Mouse (Mus musculus) hindbrain, embryonic 13.5 days (tissue): Measurements from ENCODE around the gene Cenpb. TPM values are rescaled to one million over a fixed set of nuclear protein-coding genes. Genes with fewer than 3 reads are reported as not detected.

Experiments
- ATAC-seq: fragments of 200-750 bp; cut with Nextera tagmentation; 2 replicates; pipeline ENCODE4 v1.8.0; 2017; ENCODE audit warnings: moderate TSS enrichment; ENCODE audit not compliant: low FRiP score
- H3K27ac ChIP-seq: fragments of 300-500 bp; sonication (generic); 2 replicates; pipeline ENCODE4 v1.5.1; 2015; ENCODE audit warnings: inconsistent platforms, mild to moderate bottlenecking, moderate library complexity
- H3K27me3 ChIP-seq: fragments of 300-500 bp; sonication (generic); 2 replicates; pipeline ENCODE4 v1.6.1; 2015; ENCODE audit warnings: mild to moderate bottlenecking, inconsistent platforms
- H3K36me3 ChIP-seq: fragments of 300-500 bp; sonication (generic); 2 replicates; pipeline ENCODE4 v1.6.1; 2015; ENCODE audit warnings: mild to moderate bottlenecking, inconsistent platforms
- H3K4me1 ChIP-seq: fragments of 300-500 bp; sonication (generic); replicated peaks from 2 replicates; pipeline ENCODE4 v1.6.1; 2015; ENCODE audit warnings: inconsistent platforms
- H3K4me2 ChIP-seq: fragments of 300-500 bp; sonication (generic); 2 replicates; pipeline ENCODE4 v1.6.1; 2015; ENCODE audit warnings: inconsistent platforms, mild to moderate bottlenecking, moderate library complexity
- H3K4me3 ChIP-seq: fragments of 300-500 bp; sonication (generic); 2 replicates; pipeline ENCODE4 v1.5.1; 2015; ENCODE audit warnings: mild to moderate bottlenecking, inconsistent platforms
- H3K9ac ChIP-seq: fragments of 300-500 bp; sonication (generic); 2 replicates; pipeline ENCODE4 v1.6.1; 2015; ENCODE audit warnings: mild to moderate bottlenecking, inconsistent platforms
- H3K9me3 ChIP-seq: fragments of 300-500 bp; sonication (generic); 2 replicates; pipeline ENCODE4 v1.6.1; 2016; ENCODE audit warnings: inconsistent platforms
- WGBS: fragments of 180-500 bp; shearing (Covaris S2); methylation state at CpG from one replicate; pipeline ENCODE4 v1.1.7; 2015; 5-methylcytosine and 5-hydroxymethylcytosine counted together
- polyA plus RNA-seq: library from polyadenylated mRNA; unstranded; fragments of >200 nt; fragmentation: Nextera tagmentation; extraction: Ambion mirVana; gene quantifications from 2 replicates; pipeline ENCODE4 v1.2.1, GENCODE M21; 2015

Cenpb gene
- polyA plus RNA-seq, 1 experiment from 2014 or later, result 13.3 TPM

DNA sequence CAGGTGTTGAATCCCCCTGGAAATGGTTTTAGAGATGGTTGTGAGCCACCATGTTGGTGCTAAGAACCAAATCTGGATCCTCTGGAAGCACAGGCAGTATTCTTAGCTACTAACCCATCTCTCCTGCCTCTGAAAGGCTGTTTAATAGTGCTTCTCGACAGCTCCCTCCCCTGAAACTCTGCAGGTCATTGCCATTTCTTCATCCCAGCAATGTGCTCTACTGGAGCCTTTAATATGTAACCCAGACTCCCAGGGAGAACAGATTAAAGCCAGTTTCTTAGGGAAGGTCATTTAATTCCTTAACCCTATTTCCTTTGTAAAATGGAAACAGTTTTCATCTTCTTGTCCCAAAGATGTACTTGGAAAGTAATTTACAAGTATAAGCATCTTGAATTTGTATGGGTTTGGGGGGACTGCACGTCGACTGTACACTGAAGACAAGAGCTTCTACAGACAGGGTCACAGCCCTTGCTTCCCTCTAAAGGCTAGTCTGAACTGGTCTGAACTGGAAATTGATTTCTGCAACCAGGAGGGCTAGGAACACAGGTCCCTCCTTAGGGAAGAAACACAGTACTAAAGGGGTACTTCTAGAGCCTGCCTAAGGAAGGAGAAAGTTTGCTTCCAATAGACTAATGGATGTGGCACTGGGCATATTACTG lies 4.5 kb downstream of the Cenpb start:
- Histone ChIP-seq H3K36me3 (peaks cover 15% of the 10 kb centered on the region; the same call in 1 of the 2 replicates), H3K4me3 (no peak overlapping the region), H3K9me3 (no peaks in the 10 kb centered on the region), H3K27me3 (peaks cover 34% of the 10 kb centered on the region), H3K9ac (no peak overlapping the region), H3K4me1 (peaks cover 73% of the 10 kb centered on the region), H3K4me2 (no peak overlapping the region), H3K27ac (peak overlapping the region; percentile 30; the same call in 1 of the 2 replicates)
- no peak for ATAC-seq
- 75% methylated on average over 3 of the region's 3 CpGs for WGBS

- Histone ChIP-seq H3K9me3 (no peaks in the 10 kb centered on the region), H3K36me3 (peaks cover 15% of the 10 kb centered on the region; the same call in 1 of the 2 replicates), H3K9ac (peak overlapping the region; percentile 58), H3K27ac (0 out of 2 replicates have a peak overlapping the region, but pooled peaks have one; percentile 23), H3K27me3 (peaks cover 36% of the 10 kb centered on the region), H3K4me2 (peak overlapping the region; percentile 79), H3K4me3 (peak overlapping the region; percentile 42), H3K4me1 (peaks cover 73% of the 10 kb centered on the region)
- 5% methylated on average over 11 of the region's 11 CpGs for WGBS
- ATAC-seq, result peak; percentile 52
Measured at GRCm38 (mm10) chr2:131174700-131175099, 5.2 kb downstream of the Cenpb start.

GRCm38 (mm10) chr2:131172322-131172721 lies 7.5 kb downstream of the Cenpb start:
- 46% methylated on average over 9 of the region's 9 CpGs for WGBS
- H3K27ac ChIP-seq, result no peak overlapping the region
- H3K9ac ChIP-seq, result no peak overlapping the region
- no peaks in the 10 kb centered on the region for H3K9me3 ChIP-seq
- no peak overlapping the region for H3K4me2 ChIP-seq
- peaks cover 15% of the 10 kb centered on the region; the same call in 1 of the 2 replicates for H3K36me3 ChIP-seq
- no peak overlapping the region for H3K4me3 ChIP-seq
- peaks cover 55% of the 10 kb centered on the region for H3K4me1 ChIP-seq
- peaks cover 36% of the 10 kb centered on the region for H3K27me3 ChIP-seq
- no peak for ATAC-seq

DNA sequence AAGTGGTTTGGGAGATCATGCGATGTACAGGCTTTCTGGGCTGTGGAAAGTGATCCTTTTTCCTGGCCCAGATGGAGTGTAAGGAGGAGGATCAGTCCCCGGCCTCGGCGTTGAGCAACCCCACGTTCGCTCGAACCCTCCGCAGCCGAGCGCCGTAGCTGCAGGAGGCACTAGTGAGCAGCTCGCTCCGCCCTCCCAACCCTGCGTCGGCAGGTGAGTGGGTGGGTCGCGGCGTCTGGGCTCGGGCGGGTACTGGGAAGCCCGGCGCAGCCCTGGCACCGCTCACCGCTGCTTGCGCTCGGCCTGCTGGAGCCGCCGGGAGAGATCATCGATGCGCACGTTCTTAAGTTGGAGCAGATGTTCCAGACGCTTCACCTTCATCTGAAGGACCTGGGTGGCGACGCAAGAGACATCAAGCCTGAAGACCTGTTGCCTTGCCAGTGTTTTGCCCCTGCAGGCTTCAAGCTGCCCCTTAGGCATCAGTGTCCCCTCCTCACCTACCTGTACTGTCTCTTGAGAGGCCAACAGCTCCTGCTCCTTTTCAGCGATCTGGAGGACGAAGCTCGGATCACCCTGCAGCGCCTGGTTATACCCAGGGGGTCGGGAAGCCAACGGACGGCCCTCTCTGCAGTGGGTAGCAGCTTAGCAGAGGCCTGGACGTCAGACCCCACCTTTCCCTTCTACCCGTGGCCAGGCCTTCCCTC lies 8.3 kb downstream of the Cenpb start:
- peaks cover 36% of the 10 kb centered on the region for H3K27me3 ChIP-seq
- H3K4me3 ChIP-seq, result peak overlapping the region; percentile 15; the same call in 1 of the 2 replicates
- no peak for ATAC-seq
- 7% methylated on average over 43 of the region's 43 CpGs for WGBS
- peak overlapping the region; percentile 35; the same call in 1 of the 2 replicates for H3K9ac ChIP-seq
- H3K4me1 ChIP-seq, result peaks cover 48% of the 10 kb centered on the region
- H3K36me3 ChIP-seq, result peaks cover 12% of the 10 kb centered on the region; the same call in 1 of the 2 replicates
- peak overlapping the region; percentile 38 for H3K4me2 ChIP-seq
- H3K9me3 ChIP-seq, result no peaks in the 10 kb centered on the region
- H3K27ac ChIP-seq, result no peak overlapping the region

GRCm38 (mm10) chr2:131170936-131171335 lies 8.9 kb downstream of the Cenpb start:
- ATAC-seq, result no peak
- H3K4me3 ChIP-seq, result no peak overlapping the region
- WGBS, result 21% methylated on average over 9 of the region's 9 CpGs
- H3K9me3 ChIP-seq, result no peaks in the 10 kb centered on the region
- H3K27ac ChIP-seq, result no peak overlapping the region
- H3K4me1 ChIP-seq, result peaks cover 42% of the 10 kb centered on the region
- peak overlapping the region; percentile 38; the same call in 1 of the 2 replicates for H3K4me2 ChIP-seq
- peaks cover 36% of the 10 kb centered on the region for H3K27me3 ChIP-seq
- 0 out of 2 replicates have a peak overlapping the region, but pooled peaks have one; percentile 35 for H3K9ac ChIP-seq
- H3K36me3 ChIP-seq, result peaks cover 12% of the 10 kb centered on the region; the same call in 1 of the 2 replicates

- peaks cover 5% of the 10 kb centered on the region; the same call in 1 of the 2 replicates for H3K9me3 ChIP-seq
- H3K9ac ChIP-seq, result no peak overlapping the region
- H3K36me3 ChIP-seq, result peaks cover 12% of the 10 kb centered on the region; the same call in 1 of the 2 replicates
- no peak overlapping the region for H3K4me3 ChIP-seq
- peaks cover 36% of the 10 kb centered on the region for H3K27me3 ChIP-seq
- peaks cover 21% of the 10 kb centered on the region for H3K4me1 ChIP-seq
- no peak overlapping the region for H3K4me2 ChIP-seq
- 81% methylated on average over 1 of the region's 1 CpGs for WGBS
- no peak for ATAC-seq
- H3K27ac ChIP-seq, result no peak overlapping the region
Measured at GRCm38 (mm10) chr2:131168914-131169313, 11.0 kb downstream of the Cenpb start.

DNA sequence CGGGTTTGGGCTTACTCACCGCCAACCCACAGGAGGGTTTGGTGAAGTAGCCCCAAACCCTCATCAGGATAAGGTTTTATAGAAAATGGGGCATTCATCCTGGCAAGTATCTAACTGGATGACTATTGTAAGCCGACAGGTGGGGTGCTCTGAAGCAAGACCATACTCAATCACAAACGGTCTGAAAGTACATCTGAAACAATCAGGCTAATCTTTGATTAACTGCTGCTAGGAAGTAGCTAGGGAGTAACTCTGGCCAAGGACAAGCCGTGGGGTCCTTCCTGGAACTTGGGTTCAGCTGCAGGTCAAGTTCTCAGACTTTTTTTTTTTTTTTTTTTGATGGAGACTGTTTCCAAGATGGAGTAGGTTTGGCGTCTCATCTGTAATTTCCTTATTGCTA lies 11.9 kb downstream of the Cenpb start:
- peaks cover 5% of the 10 kb centered on the region; the same call in 1 of the 2 replicates for H3K9me3 ChIP-seq
- ATAC-seq, result no peak
- 88% methylated on average over 6 of the region's 6 CpGs for WGBS
- peaks cover 14% of the 10 kb centered on the region for H3K4me1 ChIP-seq
- peaks cover 28% of the 10 kb centered on the region for H3K27me3 ChIP-seq
- H3K4me2 ChIP-seq, result no peak overlapping the region
- H3K9ac ChIP-seq, result no peak overlapping the region
- H3K36me3 ChIP-seq, result peaks cover 12% of the 10 kb centered on the region; the same call in 1 of the 2 replicates
- H3K27ac ChIP-seq, result no peak overlapping the region
- no peak overlapping the region for H3K4me3 ChIP-seq

DNA sequence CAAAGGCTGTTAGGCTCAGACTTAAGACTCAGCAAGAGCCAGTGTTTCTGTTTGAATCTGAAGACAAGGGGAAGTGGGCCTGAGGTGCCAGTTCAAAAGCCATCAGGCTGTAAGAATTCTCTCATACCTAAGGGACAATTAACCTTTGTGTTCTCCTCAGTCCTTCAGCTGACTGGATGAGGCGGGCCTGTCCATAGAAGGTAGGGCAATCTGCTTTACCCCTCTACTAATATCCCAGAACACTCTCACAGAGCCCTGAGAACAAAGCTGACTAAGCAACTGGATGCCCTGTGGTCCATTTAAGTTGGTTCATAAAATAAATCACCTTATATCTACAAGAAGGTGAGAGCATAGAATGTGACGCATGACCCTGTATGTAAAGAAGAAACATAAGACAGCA lies 13.7 kb downstream of the Cenpb start:
- H3K4me1 ChIP-seq, result peaks cover 5% of the 10 kb centered on the region
- 95% methylated on average over 2 of the region's 2 CpGs for WGBS
- H3K9me3 ChIP-seq, result peaks cover 5% of the 10 kb centered on the region; the same call in 1 of the 2 replicates
- H3K4me3 ChIP-seq, result no peak overlapping the region
- H3K9ac ChIP-seq, result no peak overlapping the region
- no peak overlapping the region for H3K4me2 ChIP-seq
- H3K27me3 ChIP-seq, result peaks cover 10% of the 10 kb centered on the region
- no peak overlapping the region for H3K27ac ChIP-seq
- peaks cover 5% of the 10 kb centered on the region; the same call in 1 of the 2 replicates for H3K36me3 ChIP-seq
- no peak for ATAC-seq

DNA sequence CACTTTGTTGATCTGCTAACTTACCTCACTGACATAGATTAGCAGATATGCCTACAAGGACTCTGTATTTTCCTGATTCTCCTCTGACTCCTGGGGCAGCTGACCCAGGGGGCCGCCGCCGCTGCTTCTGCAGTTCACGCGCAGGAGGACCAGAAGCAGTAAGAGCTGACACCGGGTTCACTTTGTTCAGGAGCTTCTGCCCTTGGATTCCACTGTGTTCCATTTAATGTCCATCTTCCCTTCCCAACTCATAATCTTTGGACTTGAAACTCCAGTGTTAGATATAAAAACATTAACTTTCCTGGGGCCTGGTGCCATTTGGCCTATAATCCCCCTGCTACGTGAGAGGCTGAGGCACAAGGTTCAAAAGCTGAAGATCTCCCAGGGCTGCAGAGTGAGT lies 15.9 kb downstream of the Cenpb start:
- Histone ChIP-seq H3K9me3 (peaks cover 5% of the 10 kb centered on the region; the same call in 1 of the 2 replicates), H3K4me3 (no peak overlapping the region), H3K36me3 (no peaks in the 10 kb centered on the region), H3K4me1 (peaks cover 12% of the 10 kb centered on the region), H3K27ac (no peak overlapping the region), H3K9ac (no peak overlapping the region), H3K27me3 (no peaks in the 10 kb centered on the region), H3K4me2 (no peak overlapping the region)
- WGBS, result 75% methylated on average over 7 of the region's 7 CpGs
- ATAC-seq, result no peak

GRCm38 (mm10) chr2:131160671-131161111 lies 19.2 kb downstream of the Cenpb start:
- H3K27me3 ChIP-seq, result no peaks in the 10 kb centered on the region
- peak overlapping the region; percentile 94 for H3K4me2 ChIP-seq
- WGBS, result under 1% methylated on average over 17 of the region's 17 CpGs
- H3K36me3 ChIP-seq, result 0 out of 2 replicates have a peak, but pooled peaks cover under 1% of the 10 kb centered on the region
- no peak for ATAC-seq
- peaks cover 5% of the 10 kb centered on the region; the same call in 1 of the 2 replicates for H3K9me3 ChIP-seq
- H3K4me3 ChIP-seq, result peak overlapping the region; percentile 59
- peaks cover 42% of the 10 kb centered on the region for H3K4me1 ChIP-seq
- peak overlapping the region; percentile 75 for H3K9ac ChIP-seq
- H3K27ac ChIP-seq, result peak overlapping the region; percentile 97

DNA sequence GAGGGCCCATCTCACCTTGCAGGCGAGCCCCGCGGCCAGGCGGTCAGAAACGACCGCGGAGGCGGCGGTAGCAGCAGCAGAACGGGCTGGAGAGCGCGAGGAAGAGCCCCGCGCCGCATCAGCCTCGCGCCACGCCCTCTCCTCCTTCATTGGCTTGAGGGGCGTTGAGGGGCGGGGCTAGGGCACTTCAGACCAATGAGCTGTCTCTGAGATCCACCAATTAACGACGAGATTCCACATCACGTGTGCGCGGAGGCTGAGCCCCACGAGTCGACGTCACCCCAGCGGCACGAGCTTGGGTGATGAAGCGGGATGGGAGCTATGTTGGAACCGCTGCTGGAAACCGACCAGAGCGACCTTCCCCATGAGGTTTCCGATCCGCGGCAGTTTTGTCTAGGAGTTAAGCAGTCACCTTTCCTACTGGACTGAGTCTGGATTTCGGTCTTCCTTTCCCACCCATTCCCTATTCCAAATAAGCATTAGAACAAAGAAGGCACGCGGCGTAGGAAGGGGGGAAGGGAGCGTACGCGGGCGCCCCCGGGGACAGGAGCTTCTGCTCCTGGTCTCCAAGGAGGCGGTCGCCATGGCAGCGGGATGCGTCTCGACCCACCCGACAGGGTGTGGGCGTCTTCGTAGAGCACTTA lies 19.8 kb downstream of the Cenpb start, which contains the start of gene 1700037H04Rik:
TSS of gene 1700037H04Rik (minus strand) at position 144 of the 644 bp plus-strand sequence.
- H3K9ac ChIP-seq, result peak within 1 kb of the TSS; percentile 88
- peak; percentile 97 for ATAC-seq

More for the DNA sequence above, 19.8 kb downstream of the Cenpb start, which contains the start of gene 1700037H04Rik:
- H3K27me3 ChIP-seq, result no peaks in the 10 kb centered on the region
- under 1% methylated on average over 54 of the region's 54 CpGs for whole genome bisulfite sequencing
- H3K36me3 ChIP-seq, result peaks cover 6% of the 10 kb centered on the region; the same call in 1 of the 2 replicates
- H3K4me3 ChIP-seq, result peak within 1 kb of the TSS; percentile 59
- peaks cover 5% of the 10 kb centered on the region; the same call in 1 of the 2 replicates for H3K9me3 ChIP-seq
- H3K27ac ChIP-seq, result peak within 1 kb of the TSS; percentile 97
- H3K4me2 ChIP-seq, result peak within 1 kb of the TSS; percentile 94
- peaks cover 42% of the 10 kb centered on the region for H3K4me1 ChIP-seq
